Mouse (Mus musculus): Measurements from ENCODE around the gene Stk25. TPM values are rescaled to one million over a fixed set of nuclear protein-coding genes. Genes with fewer than 3 reads are reported as not detected.
"Not testable (repeated sequence)": the region's sequence is repeated elsewhere in the genome, so short reads cannot be mapped to it uniquely, and the experiment has no call there.

Gene Stk25
- total RNA-seq (2015) (23.4 and 28.8 TPM in 2 replicates), total RNA-seq (2017) (28.6 and 47.7 TPM in 2 replicates)

DNA sequence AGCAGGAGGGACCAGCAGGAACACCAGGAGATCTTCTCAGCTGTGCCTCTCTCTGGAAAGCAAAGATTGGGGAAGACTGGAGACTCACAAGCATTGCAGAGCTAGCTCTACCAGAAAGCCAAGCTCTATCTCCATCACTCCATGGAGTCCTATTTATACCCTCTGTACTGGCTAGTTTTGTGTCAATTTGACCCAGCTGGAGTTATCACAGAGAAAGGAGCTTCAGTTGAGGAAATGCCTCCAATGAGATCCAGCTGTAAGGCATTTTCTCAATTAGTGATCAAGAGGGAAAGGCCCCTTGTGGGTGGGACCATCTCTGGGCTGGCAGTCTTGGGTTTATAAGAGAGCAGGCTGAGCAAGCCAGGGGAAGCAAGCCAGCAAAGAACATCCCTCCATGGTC lies at the start of gene Stk25:
TSS of gene Stk25 (minus strand) at position 101 of the 400 bp plus-strand sequence.
- not testable (repeated sequence) for ATAC-seq (replicated peaks; ENCODE audit: poor library complexity)

DNA sequence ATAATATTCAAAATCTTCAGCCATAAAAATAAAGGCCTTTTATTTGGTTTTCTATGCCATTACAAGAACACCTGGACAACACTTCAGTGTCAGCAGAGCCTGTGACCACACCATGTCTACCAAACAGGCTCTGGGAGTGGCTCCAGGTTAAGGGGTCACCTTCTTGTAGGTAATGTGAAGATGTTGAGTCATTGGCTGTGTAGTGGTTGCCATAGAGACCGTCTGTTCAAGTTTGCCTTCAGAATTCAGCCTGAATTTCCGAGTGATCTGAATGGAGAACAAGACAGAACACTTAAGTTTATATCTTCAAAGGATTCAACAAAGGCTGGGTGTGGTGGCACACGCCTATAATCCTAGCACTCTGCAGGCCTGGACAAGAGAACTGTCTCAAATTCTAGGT lies 46.9 kb upstream of the Stk25 start:
- no peak for ATAC-seq (replicated peaks; ENCODE audit: poor library complexity)

DNA sequence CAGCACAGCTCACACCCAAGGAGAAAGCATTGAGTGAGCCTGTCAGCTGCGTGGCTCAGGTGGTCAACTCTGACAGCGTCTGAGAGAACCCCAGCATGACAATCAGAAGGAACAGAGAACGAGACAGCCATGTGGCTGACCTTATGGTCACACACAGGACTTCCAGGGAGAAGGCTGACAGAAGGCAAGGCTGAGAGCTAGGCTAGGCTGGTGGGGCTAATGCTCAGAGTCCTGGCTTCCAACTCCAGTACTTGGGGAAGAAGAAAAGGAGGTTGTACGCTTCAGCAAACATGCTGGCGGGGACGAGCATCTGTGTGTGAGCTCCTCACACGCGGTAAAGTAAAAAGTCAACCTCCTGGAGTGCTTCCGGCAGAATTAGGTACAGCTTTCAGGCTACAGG lies 45.9 kb upstream of the Stk25 start:
- ATAC-seq (replicated peaks; ENCODE audit: poor library complexity), result no peak

GRCm38 (mm10) chr1:93703472-93704048 lies 45.1 kb upstream of the Stk25 start:
- no peak for ATAC-seq (replicated peaks; ENCODE audit: poor library complexity)

DNA sequence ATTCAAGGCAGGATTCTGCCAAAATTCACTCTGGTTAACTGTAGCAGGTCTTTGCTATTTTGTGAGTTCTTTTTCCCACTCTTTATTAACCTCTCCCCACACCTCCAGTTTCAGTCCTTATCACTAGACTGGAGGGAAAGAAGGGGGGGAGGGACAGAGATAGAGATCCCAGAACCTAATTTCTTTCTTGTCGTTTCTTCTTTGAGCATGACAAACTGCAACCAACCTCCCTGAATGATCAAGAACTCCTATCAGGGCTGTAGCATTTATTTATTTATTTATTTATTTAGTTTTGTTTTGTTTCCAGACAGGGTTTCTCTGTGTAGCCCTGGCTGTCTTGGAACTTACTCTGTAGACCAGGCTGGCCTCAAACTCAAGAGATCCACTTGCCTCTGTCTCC lies 43.6 kb upstream of the Stk25 start:
- ATAC-seq (replicated peaks; ENCODE audit: poor library complexity), result no peak

DNA sequence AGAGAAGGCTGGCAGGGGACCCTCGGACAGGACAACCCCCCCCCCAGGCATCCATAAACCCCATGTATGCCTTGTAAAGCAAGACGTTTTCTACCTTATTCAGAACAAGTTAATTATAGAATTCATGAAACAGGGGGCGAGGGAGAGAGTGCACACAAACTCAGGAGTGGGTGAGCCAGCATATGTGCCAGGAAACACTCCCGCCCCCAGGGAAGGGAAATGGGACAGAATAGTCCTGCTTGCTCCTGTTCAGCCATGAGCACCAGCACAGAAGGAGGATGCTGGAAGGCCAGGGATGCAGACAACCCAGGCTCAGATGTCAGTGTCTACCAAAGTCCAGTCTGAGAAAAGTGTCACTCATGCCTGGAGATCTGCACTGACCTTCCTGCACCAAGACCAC lies 40.7 kb upstream of the Stk25 start:
- ATAC-seq (replicated peaks; ENCODE audit: poor library complexity), result no peak

DNA sequence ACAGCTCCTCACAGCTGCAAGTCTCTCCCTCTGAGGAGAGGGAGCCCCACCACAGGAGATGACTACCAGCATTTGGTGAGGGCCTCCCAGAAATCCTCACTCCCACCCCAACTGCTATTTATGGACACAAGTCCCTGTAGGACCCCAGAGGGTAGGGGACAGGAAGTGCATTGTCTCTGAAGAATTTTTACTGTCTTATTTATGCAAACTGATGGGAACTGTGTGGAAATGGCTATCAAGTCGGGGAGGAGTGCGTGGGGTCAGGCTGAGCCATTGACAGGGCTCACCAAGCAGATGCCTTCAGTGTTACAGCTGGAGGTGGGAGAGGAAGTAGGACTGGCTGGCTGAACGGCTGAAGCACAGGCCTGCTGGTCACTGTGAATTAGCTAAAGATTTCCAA lies 38.9 kb upstream of the Stk25 start:
- ATAC-seq (replicated peaks; ENCODE audit: poor library complexity), result no peak

- ATAC-seq (replicated peaks; ENCODE audit: poor library complexity), result no peak
Measured at GRCm38 (mm10) chr1:93694966-93695365, 36.5 kb upstream of the Stk25 start.

GRCm38 (mm10) chr1:93693943-93694342 lies 35.5 kb upstream of the Stk25 start:
- ATAC-seq (replicated peaks; ENCODE audit: poor library complexity), result no peak

DNA sequence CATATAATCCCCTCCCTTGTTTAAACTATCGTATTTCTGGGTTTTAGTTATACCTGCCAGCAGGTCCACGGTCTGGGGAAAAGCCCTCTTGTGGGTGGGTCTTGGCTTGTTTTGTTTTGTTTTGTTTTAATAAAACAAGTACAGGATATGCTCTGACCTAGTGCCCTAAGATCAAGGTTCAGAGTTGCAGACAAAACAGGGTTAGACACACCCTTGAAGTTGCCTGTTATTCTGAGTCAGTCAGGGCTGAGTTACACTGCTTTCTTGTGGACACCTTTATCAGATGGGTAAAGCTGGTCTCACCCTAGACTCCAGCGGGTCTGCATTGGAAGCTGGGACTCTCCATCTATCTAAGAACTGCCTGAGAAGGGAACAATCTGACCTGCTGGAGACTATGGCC lies 35.0 kb upstream of the Stk25 start:
- ATAC-seq (replicated peaks; ENCODE audit: poor library complexity), result no peak

- ATAC-seq (replicated peaks; ENCODE audit: poor library complexity), result no peak
Measured at GRCm38 (mm10) chr1:93692773-93693172, 34.3 kb upstream of the Stk25 start.

GRCm38 (mm10) chr1:93691786-93692357 lies 33.4 kb upstream of the Stk25 start:
- peak; percentile 84 for ATAC-seq (replicated peaks; ENCODE audit: poor library complexity)

- no peak for ATAC-seq (replicated peaks; ENCODE audit: poor library complexity)
Measured at GRCm38 (mm10) chr1:93691106-93691505, 32.6 kb upstream of the Stk25 start.

GRCm38 (mm10) chr1:93689901-93690496 lies 31.5 kb upstream of the Stk25 start:
- no peak for ATAC-seq (replicated peaks; ENCODE audit: poor library complexity)

DNA sequence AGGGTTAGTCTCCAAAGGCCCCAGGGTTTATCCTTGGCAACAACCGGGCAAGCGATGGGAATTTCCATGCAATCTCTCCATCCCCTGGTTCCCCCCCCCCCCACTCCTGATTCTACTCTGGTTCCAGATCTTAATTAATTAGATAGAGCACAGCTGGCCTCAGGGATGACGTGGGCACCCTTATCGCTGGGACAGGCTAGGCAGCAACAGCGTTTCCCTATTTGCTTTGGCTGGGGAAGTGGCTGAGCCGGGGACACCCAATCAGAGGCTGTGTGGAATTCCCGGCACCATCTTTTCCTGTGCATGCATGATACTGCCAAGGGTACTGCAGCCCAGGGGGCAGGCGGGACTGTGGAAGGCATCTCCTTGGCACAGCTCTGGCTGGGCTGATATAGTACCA lies 29.7 kb upstream of the Stk25 start:
- ATAC-seq (replicated peaks; ENCODE audit: poor library complexity), result no peak

DNA sequence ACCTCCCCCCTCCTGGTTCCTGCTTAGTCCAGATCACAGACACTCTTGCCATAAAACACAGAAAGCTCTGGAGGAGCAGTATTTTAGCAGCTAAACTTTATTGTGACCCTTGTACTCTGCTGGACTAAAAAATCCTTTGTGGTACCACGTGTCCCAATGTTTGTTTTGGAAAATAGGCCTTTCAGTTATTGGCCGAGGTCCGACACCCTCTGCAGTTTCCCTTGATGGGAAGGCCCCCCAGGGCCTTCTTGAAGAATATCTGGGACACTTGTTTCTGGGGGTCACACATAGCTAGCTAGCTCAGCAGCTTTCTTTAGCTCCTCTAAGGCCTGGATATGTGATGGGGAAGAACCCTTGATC lies 28.5 kb upstream of the Stk25 start:
- no peak for ATAC-seq (replicated peaks; ENCODE audit: poor library complexity)

DNA sequence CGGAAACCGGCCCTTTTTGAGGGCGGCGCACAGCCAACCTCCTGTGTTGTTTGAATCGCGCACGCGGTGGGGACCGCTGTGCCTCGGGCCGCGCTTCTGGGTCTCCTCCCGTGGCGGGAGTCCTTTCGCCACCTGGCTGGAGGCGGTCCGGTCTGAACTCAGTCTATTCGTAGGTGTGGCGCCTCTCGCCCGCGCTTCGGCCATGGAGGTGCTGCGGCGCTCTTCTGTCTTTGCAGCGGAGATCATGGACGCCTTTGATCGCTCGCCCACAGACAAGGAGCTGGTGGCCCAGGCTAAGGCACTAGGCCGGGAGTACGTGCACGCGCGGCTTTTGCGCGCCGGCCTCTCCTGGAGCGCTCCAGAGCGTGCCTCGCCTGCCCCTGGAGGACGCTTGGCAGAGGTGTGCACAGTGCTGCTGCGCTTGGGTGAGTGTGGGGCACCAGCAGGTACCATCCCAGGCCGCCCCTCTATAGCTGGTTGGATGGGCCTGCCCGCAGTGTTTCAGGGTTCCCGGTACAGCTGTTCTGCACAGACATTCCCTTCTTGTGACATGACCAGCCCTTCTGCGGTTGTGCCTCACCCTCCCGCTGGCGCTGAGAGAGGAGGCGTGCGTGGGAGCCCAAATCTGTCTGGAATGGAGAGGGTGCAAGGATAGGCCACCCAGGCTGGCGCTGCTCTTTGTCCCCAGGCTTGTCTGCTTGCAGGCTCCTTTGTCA lies 27.9 kb upstream of the Stk25 start:
- ATAC-seq (replicated peaks; ENCODE audit: poor library complexity), result peak; percentile 68

GRCm38 (mm10) chr1:93685401-93686244 lies 27.2 kb upstream of the Stk25 start, which contains the start of gene Bok:
Gene Bok (plus strand): TSS chr1:93685660.
- 0 out of 2 replicates have a peak, but pooled peaks have one; percentile 15 for ATAC-seq (replicated peaks; ENCODE audit: poor library complexity)

GRCm38 (mm10) chr1:93679889-93680568 lies 21.6 kb upstream of the Stk25 start:
- ATAC-seq (replicated peaks; ENCODE audit: poor library complexity), result peak; percentile 56

DNA sequence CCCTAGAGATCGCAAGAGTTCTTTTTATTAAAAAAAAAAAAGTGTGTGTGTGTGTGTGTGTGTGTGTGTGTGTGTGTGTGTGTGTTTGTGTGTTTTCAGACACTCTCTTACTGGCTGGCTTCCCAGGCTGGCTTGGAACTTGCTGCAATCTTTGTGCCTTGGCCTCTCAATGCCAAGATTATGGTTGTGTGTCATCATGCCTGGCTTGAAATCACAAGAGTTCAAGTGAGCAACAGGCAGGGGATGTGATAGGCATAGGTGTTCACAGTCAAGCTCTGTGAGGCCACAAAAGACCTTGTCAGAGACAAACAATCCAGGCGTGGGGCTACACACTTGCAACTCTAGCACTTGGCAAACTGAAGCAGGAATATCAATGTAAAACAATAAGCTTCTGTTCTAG lies 19.9 kb upstream of the Stk25 start:
- ATAC-seq (replicated peaks; ENCODE audit: poor library complexity), result no peak
